Mouse (Mus musculus) liver, postnatal 0 days (tissue): Measurements from ENCODE around the gene Fank1.

Experiments
- CTCF ChIP-seq: sonication (generic); IDR thresholded peaks from 2 replicates; pipeline ENCODE4 v1.5.1; 2016; ENCODE audit warnings: antibody characterized with exemption, low read depth
- EP300 ChIP-seq: IDR thresholded peaks from 2 replicates; pipeline ENCODE4 v1.6.1; 2016; ENCODE audit warnings: antibody characterized with exemption, low read depth, mild to moderate bottlenecking

DNA sequence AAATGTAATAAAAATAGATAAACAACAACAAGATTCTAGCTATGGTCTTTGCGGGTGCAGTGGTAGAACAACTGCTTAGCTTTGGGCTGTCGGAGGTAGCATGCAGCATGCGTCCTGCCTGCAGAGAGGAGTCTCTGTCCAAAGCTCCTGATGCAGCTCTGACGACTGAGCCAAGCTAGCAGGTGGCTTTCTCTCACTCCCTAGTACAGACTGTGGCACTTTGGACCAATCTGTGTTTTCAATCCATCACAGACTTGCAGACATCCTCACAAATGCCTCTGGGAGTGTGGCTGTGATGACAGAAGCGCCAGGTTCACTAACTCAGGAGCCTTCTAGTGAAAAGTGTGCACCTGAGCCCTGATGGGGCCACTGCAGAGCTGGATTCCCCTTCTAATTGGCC is 47.3 kb upstream of the Fank1 start:
- TF ChIP-seq CTCF (no peak), EP300 (no peak)
